Mouse (Mus musculus): ENCODE results near the gene Cd300lg. TPM values are rescaled to one million over a fixed set of nuclear protein-coding genes. Genes with fewer than 3 reads are reported as not detected.

Cd300lg gene
- total RNA-seq, 2 experiments from 2014 or later, result not detected

DNA sequence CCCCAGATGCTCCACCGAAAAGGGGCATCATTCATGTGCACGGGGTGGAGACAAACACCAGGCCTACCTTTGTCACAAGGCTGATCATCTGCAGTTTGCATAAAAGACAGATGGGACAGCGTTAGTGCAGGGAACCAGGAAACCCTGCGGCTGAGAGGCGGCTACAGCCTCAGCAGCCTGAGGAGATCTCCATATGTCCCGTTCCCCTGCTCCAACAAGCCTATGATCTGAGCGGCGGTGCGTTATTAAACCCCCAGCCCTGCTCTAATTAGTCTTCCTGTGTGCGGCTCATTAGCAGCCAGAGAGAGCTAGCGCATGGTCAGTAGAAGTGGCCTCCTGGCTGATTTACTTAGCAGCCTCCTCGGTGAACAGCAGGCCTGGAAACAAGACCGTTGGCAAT, 31.2 kb upstream of the Cd300lg start:
- peak overlapping the region; percentile 70 for H3K27ac ChIP-seq
- TF ChIP-seq CTCF (IDR thresholded peaks at IDR 0.05), result no peak
- H3K4me3 ChIP-seq, result no peak overlapping the region
- intact Hi-C loops (cut with DNase I), result no loop called here
- DNase-seq (ENCODE audit: extremely low spot score in 1 of 2, low spot score in 2 of 2), result no peak

DNA sequence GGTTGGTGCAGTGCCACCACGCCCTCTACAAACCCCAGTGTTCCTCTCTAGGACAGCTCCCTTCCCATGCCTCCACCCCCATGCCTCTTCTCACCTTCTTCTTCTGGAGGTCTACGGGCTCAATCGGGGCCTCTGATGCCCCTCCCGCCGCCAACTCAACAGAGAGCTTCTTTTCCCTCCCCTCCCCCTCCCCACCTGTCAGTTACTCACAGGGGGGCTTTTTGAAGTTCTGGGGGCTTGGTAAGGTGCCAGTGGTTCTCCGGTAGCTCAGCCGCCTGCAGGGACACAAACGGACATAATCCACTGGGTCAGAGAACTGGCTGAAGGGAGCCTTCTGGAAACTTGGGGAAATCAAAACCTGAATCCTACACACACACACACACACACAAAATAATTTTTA, 29.8 kb upstream of the Cd300lg start:
- DNase-seq (ENCODE audit: extremely low spot score in 1 of 2, low spot score in 2 of 2), result no peak
- intact Hi-C loops (cut with DNase I), result no loop called here
- no peak overlapping the region for H3K4me3 ChIP-seq
- no peak for TF ChIP-seq CTCF (IDR thresholded peaks at IDR 0.05)
- no peak overlapping the region for H3K27ac ChIP-seq

- no peak overlapping the region for H3K27ac ChIP-seq
- H3K4me3 ChIP-seq, result no peak overlapping the region
- no peak for DNase-seq (ENCODE audit: extremely low spot score in 1 of 2, low spot score in 2 of 2)
- intact Hi-C loops (cut with DNase I), result no loop called here
- no peak for TF ChIP-seq CTCF (IDR thresholded peaks at IDR 0.05)
These were observed 28.1 kb upstream of the Cd300lg start for GRCm38 (mm10) chr11:102013201-102013600.

GRCm38 (mm10) chr11:102015472-102015871, 25.8 kb upstream of the Cd300lg start:
- TF ChIP-seq CTCF (IDR thresholded peaks at IDR 0.05), result no peak
- intact Hi-C loops (cut with DNase I), result no loop called here
- H3K27ac ChIP-seq, result no peak overlapping the region
- H3K4me3 ChIP-seq, result no peak overlapping the region
- no peak for DNase-seq (ENCODE audit: extremely low spot score in 1 of 2, low spot score in 2 of 2)

DNA sequence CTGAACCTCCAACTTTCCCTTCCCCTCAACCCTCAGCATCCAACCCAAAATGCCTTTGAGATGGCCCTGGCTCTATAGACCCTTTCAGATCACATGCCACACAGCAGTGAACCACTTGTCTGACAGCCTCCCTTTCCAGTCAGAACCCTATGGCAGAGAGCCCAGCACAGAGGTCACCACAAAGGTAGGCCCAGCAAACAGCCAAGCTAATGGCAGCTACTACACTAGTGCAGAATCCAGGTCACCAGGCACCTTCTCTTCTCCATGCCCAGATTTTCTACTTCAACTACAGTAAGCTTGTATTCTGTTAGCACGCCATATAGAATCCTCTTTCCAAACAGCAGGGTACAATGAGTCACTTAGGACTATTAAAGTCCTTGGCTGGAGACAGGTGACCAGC, 25.2 kb upstream of the Cd300lg start:
- TF ChIP-seq CTCF (IDR thresholded peaks at IDR 0.05), result no peak
- intact Hi-C loops (cut with DNase I), result no loop called here
- DNase-seq (ENCODE audit: extremely low spot score in 1 of 2, low spot score in 2 of 2), result no peak
- no peak overlapping the region for H3K4me3 ChIP-seq
- no peak overlapping the region for H3K27ac ChIP-seq

GRCm38 (mm10) chr11:102019736-102020135, 21.6 kb upstream of the Cd300lg start:
- DNase-seq (ENCODE audit: extremely low spot score in 1 of 2, low spot score in 2 of 2), result no peak
- no peak for TF ChIP-seq CTCF (IDR thresholded peaks at IDR 0.05)
- no peak overlapping the region for H3K4me3 ChIP-seq
- intact Hi-C loops (cut with DNase I), result no loop called here
- H3K27ac ChIP-seq, result no peak overlapping the region

DNA sequence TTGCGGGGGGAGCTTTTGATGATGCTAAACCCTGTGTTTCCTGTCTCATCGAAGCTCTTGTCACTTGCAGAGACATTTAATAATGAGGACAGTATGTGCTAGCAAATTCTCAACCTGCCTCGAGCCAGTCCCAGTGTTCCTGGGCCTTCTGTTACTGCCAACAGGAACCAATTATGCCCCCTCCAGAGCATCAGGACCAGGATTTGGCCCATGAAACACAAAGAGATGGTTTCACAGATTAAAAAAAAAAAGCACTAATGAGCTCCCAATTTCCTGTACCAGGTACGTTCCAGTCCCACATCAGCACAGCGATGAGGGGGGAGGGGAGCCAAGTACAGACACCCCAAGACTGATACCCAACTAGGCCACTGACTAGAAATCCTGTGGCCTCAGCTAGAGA, 20.1 kb upstream of the Cd300lg start:
- intact Hi-C loops (cut with DNase I), result no loop called here
- TF ChIP-seq CTCF (IDR thresholded peaks at IDR 0.05), result no peak
- no peak for DNase-seq (ENCODE audit: extremely low spot score in 1 of 2, low spot score in 2 of 2)
- H3K4me3 ChIP-seq, result no peak overlapping the region
- H3K27ac ChIP-seq, result no peak overlapping the region

- DNase-seq (ENCODE audit: extremely low spot score in 1 of 2, low spot score in 2 of 2), result peak; percentile 58 to 70
- H3K4me3 ChIP-seq, result peak overlapping the region; percentile 13; the same call in 1 of the 2 replicates
- intact Hi-C loops (cut with DNase I), result no loop called here
- H3K27ac ChIP-seq, result peak overlapping the region; percentile 73; the same call in 1 of the 2 replicates
- no peak for TF ChIP-seq CTCF (IDR thresholded peaks at IDR 0.05)
These were observed 17.9 kb upstream of the Cd300lg start for GRCm38 (mm10) chr11:102023406-102023805.

DNA sequence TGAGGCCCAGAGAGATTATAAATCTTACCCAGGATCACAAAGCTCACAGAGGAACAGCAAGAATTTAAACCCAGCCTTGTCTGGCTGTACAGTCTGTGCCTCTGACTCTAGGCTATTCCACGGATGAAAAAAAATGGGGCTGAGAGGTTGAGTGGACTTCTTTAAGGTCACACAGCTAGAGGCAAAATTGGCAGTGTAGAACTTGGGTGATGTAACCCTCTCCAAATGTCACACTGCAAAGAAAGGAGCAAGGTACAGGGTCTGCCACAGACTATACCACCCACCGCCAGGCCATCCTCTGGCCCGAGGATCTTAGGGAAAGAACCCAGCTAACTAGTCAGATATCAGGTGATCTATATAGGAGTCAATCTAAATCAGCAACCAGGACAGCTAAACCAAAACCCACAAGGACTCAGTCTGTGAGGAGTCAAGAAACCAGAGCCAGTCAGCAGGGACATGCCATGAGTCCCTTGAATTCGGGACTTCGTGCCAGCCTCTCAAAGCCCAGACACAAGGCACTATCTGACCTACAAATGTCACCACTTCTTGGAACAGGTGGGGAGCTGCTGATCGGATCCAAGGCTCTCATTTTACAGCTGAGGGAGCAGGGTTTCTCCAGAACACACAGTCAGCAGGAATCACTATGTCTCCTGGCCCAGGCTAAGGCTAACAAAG, 17.1 kb upstream of the Cd300lg start:
- intact Hi-C loops (cut with DNase I), result no loop called here
- TF ChIP-seq CTCF (IDR thresholded peaks at IDR 0.05), result no peak
- DNase-seq (ENCODE audit: extremely low spot score in 1 of 2, low spot score in 2 of 2), result no peak
- Histone ChIP-seq H3K4me3 (no peak overlapping the region), H3K27ac (peak overlapping the region; percentile 73)

DNA sequence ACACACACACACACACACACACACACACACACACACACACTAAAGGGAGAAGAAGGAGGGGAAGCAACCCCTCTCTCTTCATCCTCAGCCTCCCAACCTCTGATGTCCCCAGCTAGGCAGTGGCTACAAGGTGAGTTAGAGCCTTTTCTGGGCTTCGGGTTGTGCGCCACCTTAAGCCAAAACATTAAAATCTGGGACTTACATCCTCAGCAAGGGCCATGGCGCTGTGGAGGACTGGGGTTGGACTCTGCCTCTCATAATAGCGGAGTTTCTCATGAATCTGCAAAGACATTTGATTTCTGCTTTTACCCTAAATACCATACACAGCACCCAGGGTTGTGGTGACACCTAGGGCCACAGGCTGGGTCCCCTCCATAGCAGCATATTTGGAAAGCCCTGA, 16.4 kb upstream of the Cd300lg start:
- peak overlapping the region; percentile 93 for H3K27ac ChIP-seq
- no peak for TF ChIP-seq CTCF (IDR thresholded peaks at IDR 0.05)
- no peak for DNase-seq (ENCODE audit: extremely low spot score in 1 of 2, low spot score in 2 of 2)
- intact Hi-C loops (cut with DNase I), result no loop called here
- H3K4me3 ChIP-seq, result peak overlapping the region; percentile 79

DNA sequence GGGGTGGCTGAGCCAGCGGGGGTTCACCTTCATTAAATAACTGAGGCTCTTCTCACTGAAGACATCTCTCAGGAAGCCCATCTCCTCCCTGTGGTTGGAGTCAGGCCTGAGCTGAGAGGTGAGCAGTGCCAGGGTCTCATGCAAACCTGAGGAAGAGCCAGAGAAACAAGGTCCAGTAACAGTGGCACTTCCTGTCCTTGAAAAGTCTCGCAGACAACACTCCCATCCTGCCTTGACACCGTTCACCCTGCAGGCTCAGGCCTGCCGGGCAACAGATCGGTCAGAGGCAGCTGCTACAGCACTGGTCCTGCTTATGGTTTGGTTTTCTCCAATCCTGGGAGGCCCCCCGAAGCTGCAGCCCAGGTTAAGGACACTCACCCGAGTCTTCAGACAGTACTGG, 16.0 kb upstream of the Cd300lg start:
- intact Hi-C loops (cut with DNase I), result no loop called here
- no peak for TF ChIP-seq CTCF (IDR thresholded peaks at IDR 0.05)
- no peak for DNase-seq (ENCODE audit: extremely low spot score in 1 of 2, low spot score in 2 of 2)
- H3K27ac ChIP-seq, result peak overlapping the region; percentile 93
- H3K4me3 ChIP-seq, result peak overlapping the region; percentile 79

DNA sequence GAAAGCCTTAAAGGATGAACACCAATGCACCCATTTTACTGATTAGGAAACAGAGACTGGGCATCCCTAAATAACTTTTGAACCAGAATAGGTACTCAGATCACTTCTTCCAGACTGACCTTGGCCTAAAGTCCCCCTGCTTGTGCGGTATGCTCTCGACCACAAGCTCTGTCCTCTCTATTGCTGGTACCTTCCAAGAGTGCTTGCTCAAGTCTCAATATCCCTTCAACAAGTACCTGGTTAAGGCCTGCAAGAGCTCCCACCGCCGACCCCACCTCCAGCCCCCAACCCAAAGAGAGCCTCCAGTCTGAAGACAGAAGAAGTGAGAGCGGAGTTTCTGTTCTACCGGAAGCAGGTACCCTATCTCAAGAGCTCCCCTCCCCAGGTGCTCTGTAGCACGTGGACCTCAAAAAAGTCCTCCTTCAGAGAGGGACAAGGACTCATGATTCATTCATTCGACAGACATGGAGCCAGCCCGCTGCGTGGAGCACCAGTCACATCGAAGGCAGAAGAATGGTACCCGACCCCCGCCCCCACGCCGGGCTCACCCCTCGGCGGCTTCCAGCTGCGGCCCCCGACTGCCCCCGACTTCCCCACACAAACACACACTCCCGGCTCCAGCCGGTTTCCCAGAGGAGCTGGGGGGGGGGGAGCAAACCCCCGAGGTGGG, 15.2 kb upstream of the Cd300lg start:
- DNase-seq (ENCODE audit: extremely low spot score in 1 of 2, low spot score in 2 of 2), result peak; percentile 29 to 37
- intact Hi-C loops (cut with DNase I), result loop anchor here (1.0 kb wide), 1 partner anchor 61 kb away; no protein-coding TSS in a partner anchor
- peak overlapping the region; percentile 93 for H3K27ac ChIP-seq
- peak overlapping the region; percentile 79 for H3K4me3 ChIP-seq
- TF ChIP-seq CTCF (IDR thresholded peaks at IDR 0.05), result no peak
